Mouse (Mus musculus): ENCODE measurements at regions not wholly inside any gene's neighbourhood (a gene's known extent, or its start where the extent isn't known, plus 50 kb on each side); places are given as distances from the start of the nearest gene placed in this dataset.

DNA sequence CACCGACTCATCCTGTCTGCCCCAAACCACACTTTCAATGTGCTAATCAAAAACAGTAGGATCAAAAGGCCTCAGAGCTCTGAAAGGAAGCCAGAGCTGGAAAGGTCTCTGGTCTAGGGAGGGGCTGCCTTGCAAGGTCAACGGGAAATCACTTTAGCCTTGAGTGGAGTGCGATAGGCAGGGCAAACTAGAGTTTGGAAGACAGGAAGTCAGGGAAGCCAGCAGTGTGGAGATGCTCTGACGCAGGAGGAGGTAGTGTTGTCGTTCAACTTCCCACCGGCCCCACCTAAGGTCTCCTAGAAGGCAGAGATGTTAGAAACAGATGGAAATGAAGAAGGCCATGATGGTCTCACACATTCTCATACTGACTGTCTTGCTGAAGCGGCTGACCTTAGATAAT lies 52.0 kb upstream of the Trp53i11 start:
- DNase-seq (ENCODE audit: low spot score in 2 of 2): no peak

DNA sequence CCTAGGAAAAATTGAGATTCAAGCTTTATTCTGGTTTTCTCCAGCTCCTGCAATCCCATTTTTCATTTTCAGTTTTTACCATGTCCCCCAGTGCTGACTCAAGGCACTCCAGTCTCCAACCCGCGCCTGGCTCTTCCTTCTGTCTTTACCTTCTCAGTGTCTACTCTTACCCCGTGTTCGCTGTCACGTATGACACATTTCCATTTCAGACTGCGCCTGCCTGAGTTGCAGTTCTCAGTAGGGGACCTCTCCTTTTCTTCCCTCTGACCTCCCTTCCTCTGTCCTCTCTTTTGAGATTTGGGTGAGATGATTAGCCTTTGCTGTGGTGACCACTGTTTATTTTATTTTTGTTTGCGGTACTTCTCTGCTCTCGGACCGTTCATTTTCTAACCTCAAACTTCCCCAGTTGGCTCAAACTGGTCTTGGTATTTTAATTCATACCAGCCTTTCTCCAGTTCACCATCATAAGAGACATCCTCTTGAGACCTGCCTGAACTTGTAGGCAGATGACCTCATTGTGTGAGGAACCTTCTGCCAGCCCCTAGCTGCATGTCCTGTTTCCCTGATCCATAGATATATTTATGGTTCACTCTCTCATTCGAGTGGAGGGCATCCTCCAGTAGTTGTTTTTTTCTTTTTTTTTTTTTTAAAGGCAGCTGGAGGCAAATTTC lies 53.9 kb upstream of the Trp53i11 start:
- DNase-seq (ENCODE audit: low spot score in 2 of 2): no peak

DNA sequence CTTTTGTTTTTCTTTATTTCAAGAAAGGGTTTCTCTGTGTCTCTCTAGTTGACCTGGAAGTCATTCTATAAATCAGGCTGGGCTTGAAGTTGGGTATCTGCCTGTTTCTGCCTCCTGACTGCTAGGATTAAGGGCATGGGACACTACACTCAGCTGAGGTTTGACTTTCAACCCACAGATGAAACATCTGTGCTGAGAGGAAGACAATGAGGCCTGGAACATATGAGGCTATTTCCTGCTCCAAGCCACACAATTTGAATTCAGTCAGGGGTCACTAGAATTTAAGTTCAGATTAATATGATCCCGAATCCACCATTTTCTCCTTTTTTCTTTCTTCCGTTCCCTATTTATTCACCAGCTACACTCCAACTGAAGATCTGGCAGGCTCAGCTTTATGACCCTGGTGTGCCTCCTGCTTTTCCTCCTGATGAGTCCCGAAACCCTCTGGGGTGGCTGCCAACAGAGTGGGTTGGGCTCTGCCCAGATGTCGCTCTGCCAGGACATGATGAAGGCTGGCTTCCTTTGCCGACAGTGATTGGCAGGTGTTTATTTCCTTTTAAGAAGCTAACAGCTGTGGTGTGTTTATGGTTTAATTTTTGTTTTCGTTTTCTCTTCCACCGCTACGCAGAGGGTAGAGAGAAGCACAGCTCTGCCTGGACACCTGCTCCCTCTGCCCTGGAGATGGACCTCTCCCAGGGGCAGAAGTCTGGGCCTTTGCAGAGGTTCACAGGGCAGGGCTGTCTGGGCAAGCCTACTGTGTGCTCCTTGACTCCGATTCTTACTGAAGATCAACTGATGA lies 55.3 kb upstream of the Trp53i11 start:
- no peak for DNase-seq (ENCODE audit: low spot score in 2 of 2)

DNA sequence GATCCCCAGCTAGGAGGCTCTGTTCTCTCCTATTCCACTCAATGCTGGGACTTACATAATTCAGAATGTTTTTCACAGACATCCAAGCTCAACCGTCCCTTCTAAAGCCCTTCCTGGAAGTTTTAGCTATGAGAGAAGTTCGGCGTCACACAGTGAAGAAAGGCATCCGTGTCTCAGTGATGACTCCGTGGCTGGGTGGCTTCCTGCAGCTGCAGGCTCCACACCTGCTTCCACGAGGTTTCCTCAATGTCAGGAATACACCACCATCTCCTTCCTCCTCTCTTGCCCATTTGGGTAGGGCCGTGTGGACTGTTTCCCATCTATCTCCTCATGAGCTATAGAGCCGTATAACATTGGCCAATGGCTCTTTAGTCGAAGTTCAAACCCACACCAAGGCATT lies 56.1 kb upstream of the Trp53i11 start:
- no peak for DNase-seq (ENCODE audit: low spot score in 2 of 2)

DNA sequence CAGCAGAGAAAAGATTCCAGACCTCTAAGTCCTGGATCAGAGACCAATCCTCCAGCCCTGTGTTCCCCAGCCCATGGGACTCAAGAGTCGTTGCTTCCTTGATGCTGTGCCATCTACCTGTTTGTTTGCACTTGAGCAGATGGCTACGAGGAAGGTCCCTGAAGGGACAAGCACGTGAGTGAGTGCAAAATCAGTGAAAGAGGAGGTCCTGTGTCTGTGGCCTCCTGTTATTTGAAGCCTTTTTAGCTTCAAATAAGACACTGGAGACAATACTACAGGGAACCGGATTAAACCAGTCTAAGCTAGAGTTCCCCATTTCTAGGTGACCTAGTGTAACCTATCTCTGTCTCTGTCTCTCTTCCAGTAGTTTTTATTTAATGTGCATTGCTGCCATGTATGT lies 58.2 kb upstream of the Trp53i11 start:
- DNase-seq (ENCODE audit: low spot score in 2 of 2): no peak

DNA sequence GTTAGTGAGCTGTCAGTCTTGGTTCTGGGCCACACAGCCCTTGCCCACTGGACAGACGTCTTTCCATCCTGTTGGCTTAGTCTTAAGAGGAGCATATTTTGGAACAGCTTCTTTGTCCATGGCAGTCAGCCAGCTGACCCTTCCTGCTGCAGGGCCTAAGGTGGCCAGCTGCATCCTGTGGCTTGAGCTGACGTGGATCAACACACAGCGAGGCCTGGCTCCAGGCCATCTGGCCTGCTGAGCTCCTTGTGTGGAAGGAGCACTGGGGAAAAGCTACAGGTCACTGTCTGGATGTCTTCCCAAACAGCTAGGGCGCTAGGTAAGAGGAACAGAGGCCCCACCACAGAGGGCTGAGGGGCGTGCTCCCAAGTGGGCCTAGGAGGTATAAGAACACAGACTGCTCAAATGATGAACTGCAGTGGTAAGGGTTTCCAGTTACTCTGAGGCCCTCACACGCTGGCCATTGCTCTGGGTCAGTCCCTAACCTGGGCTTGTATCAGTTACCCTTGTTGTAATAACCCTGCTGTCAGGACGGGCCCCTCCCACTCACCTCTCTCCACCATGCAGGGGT lies 60.7 kb upstream of the Trp53i11 start:
- peak in 1 of 2 experiments; percentile 14 for DNase-seq (ENCODE audit: low spot score in 2 of 2)

DNA sequence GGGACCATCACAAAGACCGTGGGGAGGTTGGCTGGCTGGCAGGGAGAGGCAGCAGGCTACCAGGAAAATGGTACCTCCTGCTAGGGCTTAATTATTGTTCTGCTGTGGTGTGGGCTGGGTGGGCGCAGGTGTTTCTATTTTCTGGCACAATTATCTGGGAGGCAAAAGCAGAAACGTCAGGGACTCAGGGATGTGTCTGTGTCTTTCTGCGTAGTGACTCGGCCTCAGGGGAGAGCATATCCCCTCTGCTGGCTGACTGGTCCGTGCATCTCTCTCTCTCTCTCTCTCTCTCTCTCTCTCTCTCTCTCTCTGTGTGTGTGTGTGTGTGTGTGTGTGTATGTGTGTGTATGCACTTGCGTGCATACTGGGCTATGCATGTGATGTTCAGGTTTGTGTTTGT lies 61.2 kb upstream of the Trp53i11 start:
- DNase-seq (ENCODE audit: low spot score in 2 of 2): no peak

DNA sequence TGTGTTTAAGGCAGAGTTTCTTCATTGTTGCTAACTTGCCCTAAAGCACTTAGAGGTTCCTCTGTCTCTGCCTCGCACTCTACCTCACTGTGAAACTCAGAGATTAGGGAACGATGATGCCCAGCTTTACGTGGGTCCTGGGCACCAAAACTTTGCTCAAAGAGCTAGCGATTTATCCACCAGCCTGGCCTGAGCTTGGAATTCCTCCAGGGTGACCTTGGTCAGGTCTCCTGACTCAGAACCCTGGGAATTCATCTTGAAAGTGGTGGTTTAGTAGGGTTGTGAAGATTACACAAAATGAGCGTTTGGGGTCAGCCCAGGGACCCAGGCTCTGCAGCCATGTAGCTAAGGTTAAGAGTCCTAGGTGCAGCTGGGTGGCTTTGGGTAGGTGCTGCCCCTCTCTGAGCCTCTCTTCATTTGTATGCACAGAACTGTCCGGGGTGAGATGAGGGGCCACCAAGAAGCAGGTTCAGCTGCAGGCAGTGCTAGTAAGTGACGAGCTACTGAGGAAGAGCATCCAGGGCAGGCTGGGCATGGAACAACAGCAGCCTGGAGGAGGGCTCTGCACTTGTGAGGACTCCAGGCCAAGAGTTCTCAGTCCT lies 62.4 kb upstream of the Trp53i11 start:
- DNase-seq (ENCODE audit: low spot score in 2 of 2): no peak

DNA sequence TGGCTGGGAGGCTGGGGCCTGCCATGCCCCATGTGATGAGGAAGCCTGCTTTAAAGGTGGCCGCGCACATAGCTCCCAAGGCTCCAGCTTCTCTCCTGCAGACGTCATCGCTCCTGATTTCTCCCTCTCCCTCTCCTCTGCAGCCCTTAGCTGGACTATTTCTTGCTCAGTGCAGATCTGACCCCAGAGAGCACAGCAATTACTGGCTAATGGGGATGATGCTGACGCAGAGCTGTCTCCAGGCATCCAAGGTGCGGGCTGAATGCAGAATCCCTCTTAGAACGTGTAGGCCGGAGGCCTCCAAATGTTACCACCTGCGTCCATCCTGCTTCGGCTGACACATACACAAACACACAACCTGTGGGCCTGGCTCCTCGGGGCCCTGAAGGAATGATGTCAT lies 63.5 kb upstream of the Trp53i11 start:
- no peak for DNase-seq (ENCODE audit: low spot score in 2 of 2)

DNA sequence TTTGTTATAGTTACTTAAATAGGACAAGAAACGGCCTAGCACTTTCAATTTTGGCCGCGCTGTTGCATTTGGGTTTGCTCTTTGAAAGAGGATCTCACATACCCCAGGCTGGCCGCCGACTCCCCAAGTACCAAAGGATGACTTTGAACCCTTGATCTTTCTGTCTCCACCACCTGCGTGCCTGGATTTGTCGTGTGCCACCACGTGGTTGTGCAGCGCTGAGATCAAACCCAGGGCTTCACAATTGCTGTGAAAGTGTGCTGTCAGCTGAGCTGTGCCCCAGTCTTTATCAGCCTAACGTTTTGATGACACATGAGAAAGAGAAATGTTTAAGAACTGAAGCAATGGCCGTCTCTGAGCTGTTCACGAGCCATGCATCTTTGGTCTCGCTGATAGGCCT lies 67.0 kb upstream of the Trp53i11 start:
- DNase-seq (ENCODE audit: low spot score in 2 of 2): no peak

DNA sequence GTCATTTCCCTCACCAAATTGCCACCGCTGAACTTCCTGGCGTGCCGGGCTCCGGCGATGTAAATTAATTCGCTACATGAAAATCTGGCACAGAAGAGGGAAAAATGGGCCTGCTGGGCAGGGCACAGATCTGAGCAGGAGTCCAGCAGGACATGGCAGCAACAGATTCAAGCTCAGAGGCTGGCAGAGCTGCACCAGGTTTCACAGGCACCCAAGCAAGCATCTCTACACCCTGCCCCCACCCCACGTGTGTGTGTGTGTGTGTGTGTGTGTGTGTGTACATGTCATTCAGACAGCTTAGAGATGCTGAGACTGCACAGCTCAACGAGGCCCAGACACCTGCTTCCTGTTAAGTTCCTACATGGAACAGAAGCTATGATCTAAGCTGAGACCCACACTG lies 68.3 kb upstream of the Trp53i11 start:
- DNase-seq (ENCODE audit: low spot score in 2 of 2): no peak

DNA sequence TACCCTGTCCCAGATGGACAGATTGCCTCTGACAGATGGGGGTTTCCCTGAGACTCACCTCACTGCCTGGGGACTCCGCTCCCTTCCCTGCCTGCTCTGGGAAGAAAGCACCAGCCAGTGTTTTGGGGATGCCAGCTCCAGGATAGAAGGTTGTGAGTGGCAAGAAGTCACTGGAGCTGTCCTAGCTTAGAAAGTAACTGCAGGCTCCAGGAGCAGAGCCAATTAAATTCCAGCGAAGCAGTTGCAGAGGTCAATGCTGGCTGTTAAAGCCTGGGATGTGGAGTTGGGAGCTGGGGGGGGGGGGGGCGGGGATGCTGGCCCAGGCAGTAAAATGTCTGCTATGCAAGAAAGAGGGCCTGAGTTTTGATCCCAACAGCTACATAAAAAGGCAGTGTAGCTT lies 69.3 kb upstream of the Prdm11 start:
- no peak for DNase-seq (ENCODE audit: low spot score in 2 of 2)

DNA sequence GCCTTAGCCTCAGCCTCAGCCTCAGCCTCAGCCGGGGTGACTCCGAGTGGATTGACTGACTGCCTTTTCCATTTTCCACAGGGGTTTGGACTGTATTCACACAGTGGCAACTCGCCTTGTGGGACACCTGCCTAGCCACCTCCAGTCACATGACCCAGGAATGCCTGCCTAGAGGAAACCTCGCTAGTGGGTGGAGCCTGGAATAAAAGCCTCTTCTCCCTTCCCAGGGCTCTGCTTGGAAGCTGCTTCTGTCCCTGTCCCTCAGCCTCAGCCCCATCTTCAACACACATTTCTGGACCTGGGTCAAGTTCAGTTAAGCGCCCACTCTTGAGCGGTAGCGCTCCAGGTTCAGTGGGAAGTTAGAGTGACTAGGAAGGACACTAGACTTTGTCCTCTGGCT lies 68.0 kb upstream of the Prdm11 start:
- DNase-seq (ENCODE audit: low spot score in 2 of 2): no peak

DNA sequence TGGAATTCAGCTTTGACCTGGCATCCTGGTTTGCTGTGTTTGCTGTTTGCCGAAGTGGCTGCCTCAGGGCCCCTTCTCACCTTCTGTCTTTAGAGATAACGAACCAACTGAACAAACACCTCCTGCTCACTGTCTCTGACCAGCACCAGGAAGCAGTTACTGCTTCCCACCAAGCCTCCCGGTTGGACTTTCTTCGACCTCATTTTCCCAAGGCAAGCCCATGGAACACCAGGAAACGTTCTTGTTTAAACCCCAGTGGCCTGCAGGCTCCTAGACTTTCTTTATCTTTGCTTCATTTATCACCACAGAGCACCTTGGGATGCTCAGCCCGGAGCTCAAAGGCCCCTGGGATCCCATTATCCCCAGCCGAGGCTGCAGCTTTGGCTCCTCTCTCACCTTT lies 66.4 kb upstream of the Prdm11 start:
- no peak for DNase-seq (ENCODE audit: low spot score in 2 of 2)

DNA sequence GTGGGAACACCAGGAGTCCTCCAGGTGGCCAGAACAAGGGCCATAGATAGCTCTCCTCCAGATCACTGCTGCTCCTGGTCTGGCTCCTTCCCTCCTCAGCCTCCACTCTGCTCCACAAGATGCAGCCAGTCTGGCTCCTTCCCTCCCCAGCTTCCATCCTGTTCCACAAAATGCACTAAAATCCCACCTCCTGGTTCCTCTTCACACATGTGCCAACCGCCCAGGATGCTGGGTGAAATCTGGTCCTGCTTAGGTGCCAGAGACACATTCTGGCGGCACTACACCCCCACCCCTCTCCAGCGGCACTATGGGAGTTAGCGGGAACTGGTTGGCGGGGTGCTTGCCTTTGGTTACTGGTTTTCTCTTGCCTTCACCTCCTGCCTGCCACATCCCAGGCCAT lies 64.9 kb upstream of the Prdm11 start:
- peak; percentile 14 to 32 for DNase-seq (ENCODE audit: low spot score in 2 of 2)

DNA sequence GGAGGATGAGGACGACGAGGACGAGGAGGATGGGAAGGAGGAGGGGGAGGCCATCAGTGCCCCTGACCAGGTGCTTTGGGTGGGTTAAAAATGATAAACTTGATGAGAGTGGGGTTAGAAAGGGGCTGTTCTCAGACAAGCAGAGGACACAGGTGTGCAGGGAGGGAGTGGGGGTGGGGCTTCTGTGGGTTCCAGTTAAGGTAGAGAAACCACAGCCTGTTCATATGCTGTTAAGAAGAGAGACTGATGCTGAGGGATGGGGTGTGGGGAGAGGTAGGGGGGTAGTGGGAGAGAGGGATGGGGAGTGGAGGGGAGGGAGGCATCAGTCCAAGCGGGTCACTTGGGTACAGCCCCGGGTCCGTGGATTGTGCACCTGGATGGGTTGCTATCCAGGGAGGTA lies 60.6 kb upstream of the Prdm11 start:
- DNase-seq (ENCODE audit: low spot score in 2 of 2): no peak

DNA sequence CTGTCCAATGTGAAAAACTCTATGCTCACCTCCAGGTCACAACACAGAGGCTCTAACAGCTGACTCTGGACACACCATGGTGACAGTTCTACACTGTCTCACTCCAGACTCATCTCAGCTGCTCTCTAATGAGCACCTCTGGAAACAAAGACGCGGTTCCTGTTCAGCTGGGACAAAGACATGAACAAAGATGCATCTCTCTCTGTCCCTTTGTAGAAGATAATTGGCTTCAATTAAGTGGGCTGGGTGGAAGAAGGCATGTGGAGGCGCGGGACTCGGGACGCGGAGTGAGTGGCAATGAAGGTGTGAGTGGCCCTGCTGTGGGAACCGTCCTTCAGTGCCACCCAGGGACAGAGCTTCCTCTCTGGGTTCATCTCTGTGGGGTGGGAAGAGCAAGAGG lies 56.0 kb upstream of the Prdm11 start:
- no peak for DNase-seq (ENCODE audit: low spot score in 2 of 2)

DNA sequence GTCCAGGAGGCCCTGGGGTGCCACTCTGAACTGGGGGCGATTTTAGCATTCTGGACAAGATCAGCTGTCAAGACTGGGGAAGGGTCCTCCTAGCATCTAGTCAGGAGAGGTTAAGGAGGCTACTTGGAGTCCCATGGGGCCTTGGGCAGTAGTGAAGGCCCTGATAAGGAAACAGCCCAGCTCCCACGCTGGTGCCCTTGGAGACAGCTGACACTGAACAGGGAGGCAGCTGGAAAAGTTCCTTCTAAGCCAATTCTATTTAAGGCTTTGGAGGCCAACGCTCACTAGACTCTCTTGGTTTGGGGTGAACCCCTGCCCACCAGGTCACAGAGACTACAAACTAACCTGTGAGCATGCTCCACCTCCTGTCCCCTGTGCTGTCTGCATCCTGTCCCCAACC lies 53.8 kb upstream of the Prdm11 start:
- no peak for DNase-seq (ENCODE audit: low spot score in 2 of 2)

DNA sequence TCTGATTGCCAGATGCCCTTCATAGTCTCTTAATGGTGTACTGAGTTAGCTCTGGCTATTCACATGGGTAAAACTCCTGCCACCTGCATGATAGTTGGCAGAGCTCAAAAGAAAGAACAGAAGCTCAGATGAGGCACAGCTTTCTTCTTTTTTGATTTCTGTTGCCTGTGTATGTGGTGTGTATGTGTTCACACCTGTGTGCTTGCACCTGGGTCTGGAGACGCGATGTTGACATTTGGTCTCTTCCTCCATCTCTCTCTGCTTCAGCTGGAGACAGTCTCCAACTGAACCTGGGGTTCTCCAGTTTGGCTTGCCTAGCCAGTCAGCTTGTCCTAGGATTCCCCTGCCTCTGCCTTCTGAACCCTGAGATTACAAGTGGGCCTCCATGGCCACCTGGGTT lies 51.0 kb upstream of the Prdm11 start:
- no peak for DNase-seq (ENCODE audit: low spot score in 2 of 2)

DNA sequence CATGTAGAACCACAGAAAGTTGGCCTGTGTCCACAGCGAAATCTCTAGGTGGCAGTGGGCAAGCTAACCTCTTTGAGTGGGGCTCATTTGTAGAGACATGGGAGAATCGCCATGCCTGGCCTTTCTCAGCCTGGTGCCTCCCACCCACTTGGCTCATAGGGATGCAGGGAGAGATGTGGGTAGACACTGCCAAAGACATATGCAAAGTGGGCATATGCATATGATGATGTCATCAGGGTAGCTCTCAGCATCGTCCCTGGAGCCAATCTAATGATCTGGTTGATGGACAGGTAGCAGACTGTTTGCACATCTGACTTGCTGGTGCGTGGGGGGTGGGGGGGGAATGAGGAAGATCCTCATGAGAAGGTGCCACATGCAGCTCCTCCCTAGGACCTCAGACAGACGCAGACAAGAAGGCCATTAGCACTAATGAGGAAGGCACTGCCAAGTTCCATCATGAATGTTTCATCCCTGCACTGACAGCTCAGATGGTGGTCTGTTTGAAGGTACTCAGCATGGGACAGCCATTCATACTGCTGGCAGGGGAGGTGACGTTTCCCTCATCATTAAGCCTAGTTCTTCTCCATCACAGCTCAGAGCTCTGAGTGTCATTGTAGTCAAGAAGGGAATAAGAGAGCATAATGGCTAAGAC lies 50.2 kb upstream of the Prdm11 start:
- DNase-seq (ENCODE audit: low spot score in 2 of 2): no peak

All from right cerebral cortex, postnatal 36 days (tissue).